Mouse (Mus musculus) hindbrain, postnatal 0 days (tissue): ENCODE data around the gene Ezh1. TPM values are rescaled to one million over a fixed set of nuclear protein-coding genes. Genes with fewer than 3 reads are reported as not detected.

Experiments used
- ATAC-seq: fragments of 200-750 bp; cut with Nextera tagmentation; 2 replicates; pipeline ENCODE4 v1.8.0; 2017; ENCODE audit warnings: mild to moderate bottlenecking, moderate TSS enrichment, moderate library complexity
- DNase-seq: peaks from one replicate; pipeline ENCODE4 v3.0.0-alpha.2; 2015; ENCODE audit warnings: low spot score
- H3K27ac ChIP-seq: fragments of 300-500 bp; sonication (generic); 2 replicates; pipeline ENCODE4 v1.5.1; 2014; ENCODE audit warnings: mild to moderate bottlenecking
- H3K27me3 ChIP-seq: fragments of 300-500 bp; sonication (generic); 2 replicates; pipeline ENCODE4 v1.6.1; 2014; ENCODE audit warnings: low read length, mixed read lengths; ENCODE audit not compliant: insufficient read depth
- H3K36me3 ChIP-seq: fragments of 300-500 bp; sonication (generic); 2 replicates; pipeline ENCODE4 v1.6.1; 2014; ENCODE audit warnings: low read length, mixed read lengths; ENCODE audit not compliant: insufficient read depth
- H3K4me1 ChIP-seq: fragments of 300-500 bp; sonication (generic); 2 replicates; pipeline ENCODE4 v1.6.1; 2014; ENCODE audit warnings: antibody characterized with exemption, low read length, mixed read lengths; ENCODE audit not compliant: insufficient read depth
- H3K4me2 ChIP-seq: fragments of 300-500 bp; sonication (generic); 2 replicates; pipeline ENCODE4 v1.6.1; 2014; ENCODE audit warnings: low read depth, mild to moderate bottlenecking, low read length, moderate library complexity, mixed read lengths
- H3K4me3 ChIP-seq: fragments of 300-500 bp; sonication (generic); 2 replicates; pipeline ENCODE4 v1.5.1; 2014; ENCODE audit warnings: low read length
- H3K9ac ChIP-seq: fragments of 300-500 bp; sonication (generic); replicated peaks from 2 replicates; pipeline ENCODE4 v1.6.1; 2014; ENCODE audit warnings: mild to moderate bottlenecking, low read length, moderate library complexity, mixed read lengths
- H3K9me3 ChIP-seq: fragments of 300-500 bp; sonication (generic); 2 replicates; pipeline ENCODE4 v1.6.1; 2016; ENCODE audit warnings: low read length, mixed read lengths
- CTCF ChIP-seq: IDR thresholded peaks from 2 replicates; pipeline ENCODE4 v1.5.1; 2016; ENCODE audit warnings: antibody characterized with exemption, control low read depth, low read depth
- WGBS: fragments of 180-500 bp; shearing (Covaris S2); extraction: QIAGEN DNeasy Blood & Tissue Kit; methylation state at CpG from one replicate; pipeline ENCODE4 v1.1.7; 2014; 5-methylcytosine and 5-hydroxymethylcytosine counted together
- polyA plus RNA-seq: library from polyadenylated mRNA; unstranded; fragments of >200 nt; fragmentation: Nextera tagmentation; extraction: Ambion mirVana; gene quantifications from 2 replicates; pipeline ENCODE4 v1.2.1, GENCODE M21; 2015
- total RNA-seq: library from RNA; depleted of rRNA; stranded (reverse); fragments of >200 nt; gene quantifications from 2 replicates; pipeline ENCODE4 v1.2.3, GENCODE M21; 2014

Gene Ezh1
- total and polyA plus RNA-seq, 2 experiments from 2014 or later: 22.2 to 26.7 TPM

- ATAC-seq: no peak
- Histone ChIP-seq H3K9ac (no peak overlapping the region), H3K4me1 (no peaks in the 10 kb centered on the region), H3K9me3 (no peaks in the 10 kb centered on the region), H3K27ac (no peak overlapping the region), H3K27me3 (no peaks in the 10 kb centered on the region), H3K36me3 (peaks cover 28% of the 10 kb centered on the region), H3K4me2 (no peak overlapping the region), H3K4me3 (no peak overlapping the region)
- TF ChIP-seq CTCF: no peak
- WGBS: 82% methylated on average over 10 of the region's 10 CpGs
- DNase-seq: no peak
Observed at GRCm38 (mm10) chr11:101218436-101219055, 7.7 kb downstream of the Ezh1 start.

- no peak for DNase-seq
- Histone ChIP-seq H3K36me3 (peaks cover 36% of the 10 kb centered on the region), H3K4me2 (no peak overlapping the region), H3K4me3 (no peak overlapping the region), H3K27me3 (no peaks in the 10 kb centered on the region), H3K9me3 (no peaks in the 10 kb centered on the region), H3K4me1 (no peaks in the 10 kb centered on the region), H3K27ac (no peak overlapping the region), H3K9ac (no peak overlapping the region)
- no peak for ATAC-seq
- 94% methylated on average over 5 of the region's 5 CpGs for WGBS
- TF ChIP-seq CTCF: no peak
Observed at GRCm38 (mm10) chr11:101216936-101217335, 9.3 kb downstream of the Ezh1 start.

GRCm38 (mm10) chr11:101211970-101212369, 14.3 kb downstream of the Ezh1 start:
- no peaks in the 10 kb centered on the region for H3K27me3 ChIP-seq
- H3K9ac ChIP-seq: no peak overlapping the region
- H3K36me3 ChIP-seq: peaks cover 62% of the 10 kb centered on the region
- H3K4me1 ChIP-seq: no peaks in the 10 kb centered on the region
- no peak overlapping the region for H3K27ac ChIP-seq
- ATAC-seq (peak; percentile 64; the same call in 1 of the 2 replicates), DNase-seq (peak; percentile 94)
- no peak overlapping the region for H3K4me2 ChIP-seq
- no peak overlapping the region for H3K4me3 ChIP-seq
- WGBS: 42% methylated on average over 3 of the region's 3 CpGs
- peak; percentile 78 for TF ChIP-seq CTCF
- H3K9me3 ChIP-seq: no peaks in the 10 kb centered on the region

GRCm38 (mm10) chr11:101200986-101201385, 25.3 kb downstream of the Ezh1 start:
- Histone ChIP-seq H3K36me3 (peaks cover 40% of the 10 kb centered on the region), H3K27ac (no peak overlapping the region), H3K9me3 (no peaks in the 10 kb centered on the region), H3K4me2 (no peak overlapping the region), H3K4me1 (no peaks in the 10 kb centered on the region), H3K4me3 (no peak overlapping the region), H3K9ac (no peak overlapping the region), H3K27me3 (no peaks in the 10 kb centered on the region)
- peak; percentile 91 for TF ChIP-seq CTCF
- ATAC-seq (peak; percentile 70), DNase-seq (peak; percentile 84)
- WGBS: 17% methylated on average over 7 of the region's 7 CpGs

- H3K9me3 ChIP-seq: no peaks in the 10 kb centered on the region
- H3K4me3 ChIP-seq: no peak overlapping the region
- H3K27ac ChIP-seq: no peak overlapping the region
- DNase-seq (no peak), ATAC-seq (no peak)
- no peak overlapping the region for H3K4me2 ChIP-seq
- peaks cover 40% of the 10 kb centered on the region for H3K36me3 ChIP-seq
- 93% methylated on average over 3 of the region's 3 CpGs for WGBS
- no peaks in the 10 kb centered on the region for H3K27me3 ChIP-seq
- no peaks in the 10 kb centered on the region for H3K4me1 ChIP-seq
- TF ChIP-seq CTCF: no peak
- H3K9ac ChIP-seq: no peak overlapping the region
Observed at GRCm38 (mm10) chr11:101199555-101199954, 26.7 kb downstream of the Ezh1 start.

GRCm38 (mm10) chr11:101196175-101196574, 30.1 kb downstream of the Ezh1 start:
- no peak for TF ChIP-seq CTCF
- H3K4me2 ChIP-seq: no peak overlapping the region
- H3K27me3 ChIP-seq: no peaks in the 10 kb centered on the region
- H3K9ac ChIP-seq: no peak overlapping the region
- peaks cover 34% of the 10 kb centered on the region for H3K36me3 ChIP-seq
- ATAC-seq (no peak), DNase-seq (no peak)
- no peaks in the 10 kb centered on the region for H3K4me1 ChIP-seq
- 95% methylated on average over 8 of the region's 8 CpGs for WGBS
- no peak overlapping the region for H3K27ac ChIP-seq
- no peak overlapping the region for H3K4me3 ChIP-seq
- no peaks in the 10 kb centered on the region for H3K9me3 ChIP-seq

- Histone ChIP-seq H3K4me3 (no peak overlapping the region), H3K4me1 (no peaks in the 10 kb centered on the region), H3K4me2 (no peak overlapping the region), H3K27ac (no peak overlapping the region), H3K27me3 (no peaks in the 10 kb centered on the region), H3K36me3 (peaks cover 34% of the 10 kb centered on the region), H3K9me3 (no peaks in the 10 kb centered on the region), H3K9ac (no peak overlapping the region)
- no peak for ATAC-seq
- DNase-seq: no peak
- WGBS: 86% methylated on average over 8 of the region's 8 CpGs
- no peak for TF ChIP-seq CTCF
Observed at GRCm38 (mm10) chr11:101195571-101195970, 30.7 kb downstream of the Ezh1 start.
